Comparison of ENCODE assay signal across 11 mouse cellular contexts in the genomic region with DNA sequence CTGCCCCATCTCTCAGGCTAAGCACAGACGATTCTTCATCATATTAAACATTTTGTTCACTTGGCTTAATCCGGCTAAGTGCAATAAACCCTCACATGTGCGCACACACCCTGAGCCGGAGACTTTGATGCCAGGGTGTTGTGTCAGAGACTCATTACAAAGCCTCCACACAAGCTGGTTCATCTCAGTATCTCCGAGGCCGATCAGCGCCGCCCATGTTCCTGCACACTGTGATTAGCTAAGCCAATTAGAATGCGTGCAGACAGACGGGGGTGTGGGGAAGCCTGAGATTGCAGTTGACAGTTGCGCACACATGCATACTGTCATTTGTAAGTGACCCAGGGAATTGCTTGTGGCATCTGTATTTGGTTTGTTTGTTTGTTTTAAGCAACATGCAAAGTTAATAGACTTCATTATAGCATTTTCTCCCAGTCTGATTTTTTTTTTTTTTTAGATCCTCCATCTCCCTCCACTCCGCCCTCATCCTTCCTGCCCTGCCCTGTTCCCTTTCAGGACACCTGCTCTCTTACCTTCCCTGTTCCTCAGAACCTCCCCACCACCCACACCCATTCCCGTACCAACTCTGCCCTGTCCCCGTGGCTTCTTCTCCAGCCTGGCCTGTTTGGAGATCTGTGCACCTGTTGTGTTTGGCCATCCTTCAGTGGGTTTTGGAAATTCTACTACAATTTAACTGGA.
DNase-seq lines count a peak whose midpoint lies in the region; TF ChIP-seq lines count a peak whose summit lies in the region.
"Had no signal": no experiment of that assay in that cellular context is flagged by ENCODE, and none has a peak within 500 bp of the region (broad histone marks: within the 10 kb centered on the region; RNA-seq: fewer than 3 reads in every experiment).

No protein-coding gene starts in this region.

- no peak for TF ChIP-seq CTCF in thymus, adult 2 months (IDR thresholded peaks at IDR 0.05; ENCODE audit: borderline replicate concordance, control insufficient read depth, extremely low read depth, insufficient read depth, low read length, poor library complexity)

- WGBS in thymus, adult 2 months, result 87% methylated on average over 14 of the region's 14 CpGs

- no peaks in the 10 kb centered on the region for H3K36me3 ChIP-seq in thymus, adult 2 months (ENCODE audit: control insufficient read depth, insufficient read depth, low read length)
- H3K36me3 ChIP-seq: embryonic facial prominence, embryonic 15.5 days; lung, embryonic 15.5 days; stomach, embryonic 15.5 days had no signal

- TF ChIP-seq POLR2A in thymus, adult 2 months (IDR thresholded peaks at IDR 0.05; ENCODE audit: control insufficient read depth, extremely low read depth, insufficient read depth, low read length, poor library complexity), result no peak

- H3K4me1 ChIP-seq in thymus, adult 2 months (replicated peaks; ENCODE audit: control insufficient read depth, insufficient read depth, low read length), result no peaks in the 10 kb centered on the region
- H3K4me1 ChIP-seq: stomach, embryonic 15.5 days had no signal

- DNase-seq in testis, postnatal 10 days (ENCODE audit: low spot score), result peak; percentile 37
- DNase-seq in testis, postnatal 14 days (ENCODE audit: low spot score), result no peak
- peak; percentile 85 to 88 for DNase-seq in layer of hippocampus, adult 8-10 months (ENCODE audit: low spot score in 2 of 2)
- peak; percentile 71 for DNase-seq in lung, postnatal 10 days
- DNase-seq in adrenal gland, postnatal 36 days, result no peak
- DNase-seq in thymus, adult 2 months, result no peak
- no peak for DNase-seq in gastrocnemius, postnatal 25 days
- DNase-seq in ovary, postnatal 10 days (ENCODE audit: low spot score), result no peak

- H3K27me3 ChIP-seq in thymus, adult 2 months (ENCODE audit: control insufficient read depth, insufficient read depth, low read length), result no peaks in the 10 kb centered on the region
- H3K27me3 ChIP-seq: lung, embryonic 15.5 days; stomach, embryonic 15.5 days had no signal

- no peak overlapping the region for H3K4me3 ChIP-seq in thymus, adult 2 months (ENCODE audit: control insufficient read depth, insufficient read depth, low read length)
- H3K4me3 ChIP-seq: embryonic facial prominence, embryonic 15.5 days; lung, embryonic 15.5 days; stomach, embryonic 15.5 days had no signal

- no peak overlapping the region for H3K27ac ChIP-seq in thymus, adult 2 months (ENCODE audit: control insufficient read depth, insufficient read depth, low read length)
- H3K27ac ChIP-seq: embryonic facial prominence, embryonic 15.5 days; lung, embryonic 15.5 days; stomach, embryonic 15.5 days had no signal

Comparison
In these comparisons a context has a peak if more than half of its experiments do, and no peak if none do; other contexts are left out.
1. DNase-seq: peak in testis, postnatal 10 days (single experiment), layer of hippocampus, adult 8-10 months (2 of 2) and lung, postnatal 10 days (single experiment); none in testis, postnatal 14 days (single experiment), adrenal gland, postnatal 36 days (0 of 2), thymus, adult 2 months (single experiment), gastrocnemius, postnatal 25 days (single experiment) and ovary, postnatal 10 days (single experiment).